Mouse (Mus musculus): ENCODE data around the gene Cbx2. TPM values are rescaled to one million over a fixed set of nuclear protein-coding genes. Genes with fewer than 3 reads are reported as not detected.

Gene Cbx2
- polyA plus RNA-seq, 1 experiment, result 14.8 TPM

DNA sequence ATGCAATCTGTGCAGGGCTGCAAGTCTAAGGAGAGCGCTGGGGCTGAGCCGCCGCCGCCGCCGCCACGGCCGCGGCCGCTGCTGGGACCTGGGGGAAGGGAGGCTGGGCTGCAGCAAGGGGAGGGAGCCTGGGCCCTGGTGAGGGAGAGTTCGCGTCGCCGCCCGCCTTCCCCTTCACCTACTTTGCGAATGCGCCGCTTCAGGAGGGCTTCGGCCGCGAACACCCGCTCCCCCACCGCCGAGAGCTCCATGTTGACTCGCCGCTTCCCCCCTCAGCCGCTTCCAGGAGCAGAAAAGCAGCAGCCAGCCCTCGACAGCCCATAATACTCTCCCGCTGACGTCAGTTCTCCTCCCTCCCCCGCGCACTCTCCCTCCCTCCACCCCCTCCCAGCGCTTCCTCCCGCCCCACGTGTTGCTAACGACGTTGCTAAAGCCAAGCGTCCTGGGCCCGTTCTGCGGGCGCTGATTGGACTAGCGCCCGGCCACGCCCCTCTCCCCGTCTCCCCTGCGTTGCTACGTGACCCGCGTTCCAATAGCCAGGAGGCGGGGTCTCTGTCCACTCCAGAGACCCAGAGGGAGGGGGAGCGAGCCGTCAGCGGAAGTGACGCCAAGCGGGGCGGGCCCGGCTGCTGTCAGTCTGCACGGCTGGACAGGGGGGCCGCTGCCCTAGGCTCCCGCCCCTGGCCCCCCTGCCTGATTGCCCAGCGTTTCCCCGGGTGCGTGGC, 18.0 kb downstream of the Cbx2 start, which contains the start of gene Cbx8:
Gene Cbx8, minus strand, starts transcription at position 370 of the 725 bp plus-strand sequence.
- Histone ChIP-seq H3K79me2 (ENCODE audit: control insufficient read depth, insufficient read depth) (peaks cover 10% of the 10 kb centered on the region), H3ac (ENCODE audit: control insufficient read depth, insufficient read length, low read depth) (peak within 1 kb of the TSS; percentile 87), H3K36me3 (ENCODE audit: control insufficient read depth, insufficient read depth) (peaks cover 8% of the 10 kb centered on the region), H3K4me3 (ENCODE audit: insufficient read depth, poor library complexity, severe bottlenecking) (peak within 1 kb of the TSS; percentile 61), H3K27me3 (ENCODE audit: control insufficient read depth, insufficient read depth, insufficient read length) (peaks cover 17% of the 10 kb centered on the region), H3K79me3 (ENCODE audit: low read depth) (no peaks in the 10 kb centered on the region)
- TF ChIP-seq USF1 (IDR thresholded peaks at IDR 0.05; ENCODE audit: low read depth), result peak; percentile 30
- TF ChIP-seq MYOG (IDR thresholded peaks at IDR 0.05; ENCODE audit: control insufficient read depth, extremely low read depth, insufficient read length), result no peak

- TF ChIP-seq MYOG (IDR thresholded peaks at IDR 0.05; ENCODE audit: control insufficient read depth, extremely low read depth, insufficient read length) (no peak), FOSL1 (IDR thresholded peaks at IDR 0.05; ENCODE audit: insufficient read depth, low read length, poor library complexity, severe bottlenecking) (no peak), MAX (IDR thresholded peaks at IDR 0.05) (no peak), USF1 (IDR thresholded peaks at IDR 0.05; ENCODE audit: low read depth) (no peak), CTCF (IDR thresholded peaks at IDR 0.05; ENCODE audit: control insufficient read depth, insufficient read depth, insufficient read length) (no peak), CEBPB (IDR thresholded peaks at IDR 0.05; ENCODE audit: low read depth) (no peak), MYOD1 (IDR thresholded peaks at IDR 0.05; ENCODE audit: control insufficient read depth, insufficient read length, low read depth) (no peak)
- Histone ChIP-seq H3K79me2 (ENCODE audit: control insufficient read depth, insufficient read depth) (peaks cover 10% of the 10 kb centered on the region), H3K27me3 (ENCODE audit: control insufficient read depth, insufficient read depth, insufficient read length) (peaks cover 18% of the 10 kb centered on the region), H3K4me3 (ENCODE audit: insufficient read depth, poor library complexity, severe bottlenecking) (peak overlapping the region; percentile 36), H3ac (ENCODE audit: control insufficient read depth, insufficient read length, low read depth) (peak overlapping the region; percentile 87), H3K36me3 (ENCODE audit: control insufficient read depth, insufficient read depth) (peaks cover 8% of the 10 kb centered on the region), H3K79me3 (ENCODE audit: low read depth) (no peaks in the 10 kb centered on the region)
Observed at GRCm38 (mm10) chr11:119041325-119041716, 18.6 kb downstream of the Cbx2 start.

DNA sequence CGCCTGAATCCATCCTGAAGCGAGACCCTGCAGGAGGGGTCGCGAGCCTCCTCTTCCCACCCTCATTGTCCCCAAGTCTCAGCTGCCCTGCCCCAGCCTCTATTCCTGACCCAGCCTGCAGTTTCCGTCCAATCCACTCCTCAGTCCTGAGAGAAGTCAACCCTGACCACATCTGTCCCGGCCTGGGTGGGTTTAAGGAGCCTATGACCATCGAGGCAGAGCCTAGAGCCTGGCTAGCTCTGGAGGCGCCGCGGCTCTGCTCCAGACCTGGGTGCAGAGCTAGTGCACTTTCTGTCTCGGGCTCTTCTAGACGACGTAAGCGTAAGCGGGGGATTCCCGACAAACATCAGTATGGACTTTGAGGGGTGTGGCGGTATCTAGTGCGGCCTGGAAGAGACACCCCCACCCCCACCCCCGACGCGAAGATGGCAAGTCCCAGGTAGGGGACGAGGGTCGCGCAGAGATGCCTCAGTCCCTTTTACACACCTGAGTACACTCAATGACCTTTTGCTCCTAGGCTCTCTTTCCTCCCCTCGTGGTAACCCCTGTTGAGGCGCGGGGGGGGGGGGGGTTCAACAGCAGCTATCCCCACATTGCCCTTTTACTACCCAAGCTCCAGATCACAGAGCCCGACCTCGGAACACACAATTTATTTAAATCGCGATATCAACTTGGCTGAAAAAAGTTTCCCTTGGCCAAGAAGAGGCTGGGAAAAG, 19.1 kb downstream of the Cbx2 start:
- Histone ChIP-seq H3K4me3 (ENCODE audit: insufficient read depth, poor library complexity, severe bottlenecking) (peak overlapping the region; percentile 36), H3K79me3 (ENCODE audit: low read depth) (no peaks in the 10 kb centered on the region), H3K36me3 (ENCODE audit: control insufficient read depth, insufficient read depth) (peaks cover 8% of the 10 kb centered on the region), H3ac (ENCODE audit: control insufficient read depth, insufficient read length, low read depth) (peak overlapping the region; percentile 87), H3K27me3 (ENCODE audit: control insufficient read depth, insufficient read depth, insufficient read length) (peaks cover 24% of the 10 kb centered on the region), H3K79me2 (ENCODE audit: control insufficient read depth, insufficient read depth) (peaks cover 10% of the 10 kb centered on the region)
- TF ChIP-seq MAX (IDR thresholded peaks at IDR 0.05), result no peak
- no peak for TF ChIP-seq CEBPB (IDR thresholded peaks at IDR 0.05; ENCODE audit: low read depth)
- TF ChIP-seq FOSL1 (IDR thresholded peaks at IDR 0.05; ENCODE audit: insufficient read depth, low read length, poor library complexity, severe bottlenecking), result no peak

DNA sequence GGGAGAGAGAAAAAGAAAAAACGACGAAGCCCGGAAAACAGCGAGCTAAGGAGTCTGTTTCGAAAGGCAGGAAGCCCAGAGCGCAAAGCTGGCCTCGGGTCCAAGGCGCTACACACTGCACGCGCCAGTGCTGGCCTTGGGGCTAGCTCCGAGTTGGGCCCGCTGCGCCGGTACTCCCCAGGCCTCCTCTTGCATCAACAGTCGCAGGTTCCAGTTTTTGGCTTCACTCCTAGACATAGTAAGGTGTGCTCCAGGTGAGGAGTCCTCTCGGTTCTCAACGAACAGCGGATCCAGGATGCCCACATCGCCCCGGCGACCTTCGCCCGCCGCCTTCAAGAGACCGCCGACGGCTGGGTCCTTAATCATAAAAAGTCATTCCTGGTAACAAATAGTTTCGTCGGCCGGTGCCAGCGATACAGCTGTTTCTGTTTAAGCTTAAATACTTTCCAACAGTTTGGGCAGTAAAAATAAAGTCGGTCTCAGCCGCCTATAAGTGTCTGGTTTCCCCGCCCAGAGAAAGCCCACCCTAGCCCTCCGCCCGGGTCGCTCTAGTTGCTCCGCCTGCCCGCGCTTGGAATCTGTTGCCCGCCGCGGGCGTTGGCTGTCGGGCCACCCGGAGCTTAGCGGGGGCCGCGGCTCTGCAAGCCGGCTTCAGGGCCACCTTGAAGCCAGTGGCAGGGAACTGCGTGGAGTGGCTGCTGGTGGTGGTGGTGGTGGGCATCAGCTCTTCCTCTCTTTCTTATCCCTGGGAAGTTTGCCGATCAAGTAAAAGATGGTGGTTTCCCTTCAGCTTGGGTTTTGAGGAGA, 19.9 kb downstream of the Cbx2 start:
- Histone ChIP-seq H3K79me3 (ENCODE audit: low read depth) (no peaks in the 10 kb centered on the region), H3ac (ENCODE audit: control insufficient read depth, insufficient read length, low read depth) (no peak overlapping the region), H3K27me3 (ENCODE audit: control insufficient read depth, insufficient read depth, insufficient read length) (peaks cover 32% of the 10 kb centered on the region), H3K79me2 (ENCODE audit: control insufficient read depth, insufficient read depth) (peaks cover 10% of the 10 kb centered on the region), H3K4me3 (ENCODE audit: insufficient read depth, poor library complexity, severe bottlenecking) (no peak overlapping the region), H3K36me3 (ENCODE audit: control insufficient read depth, insufficient read depth) (peaks cover 8% of the 10 kb centered on the region)
- TF ChIP-seq USF1 (IDR thresholded peaks at IDR 0.05; ENCODE audit: low read depth), result no peak

DNA sequence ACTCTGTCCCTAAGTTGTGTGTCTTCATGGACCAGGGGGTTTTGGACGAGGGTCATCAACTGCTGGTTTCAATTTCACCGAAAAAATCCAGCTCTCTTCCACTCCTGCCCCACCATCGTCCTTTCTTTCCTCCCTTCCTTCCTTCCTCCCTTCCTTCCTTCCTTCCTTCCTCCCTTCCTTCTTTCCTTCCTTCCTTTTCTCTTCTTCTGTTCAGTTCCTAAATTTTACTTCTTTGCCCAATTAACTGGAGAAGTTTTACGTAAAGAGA, 20.4 kb downstream of the Cbx2 start:
- no peak overlapping the region for H3K4me3 ChIP-seq (ENCODE audit: insufficient read depth, poor library complexity, severe bottlenecking)
- peaks cover 37% of the 10 kb centered on the region for H3K27me3 ChIP-seq (ENCODE audit: control insufficient read depth, insufficient read depth, insufficient read length)

More for the DNA sequence above, 20.4 kb downstream of the Cbx2 start:
- TF ChIP-seq FOSL1 (IDR thresholded peaks at IDR 0.05; ENCODE audit: insufficient read depth, low read length, poor library complexity, severe bottlenecking) (no peak), MYOD1 (IDR thresholded peaks at IDR 0.05; ENCODE audit: control insufficient read depth, insufficient read length, low read depth) (no peak), CEBPB (IDR thresholded peaks at IDR 0.05; ENCODE audit: low read depth) (no peak), USF1 (IDR thresholded peaks at IDR 0.05; ENCODE audit: low read depth) (no peak), CTCF (IDR thresholded peaks at IDR 0.05; ENCODE audit: control insufficient read depth, insufficient read depth, insufficient read length) (no peak), MAX (IDR thresholded peaks at IDR 0.05) (no peak), MYOG (IDR thresholded peaks at IDR 0.05; ENCODE audit: control insufficient read depth, extremely low read depth, insufficient read length) (no peak)
- Histone ChIP-seq H3K36me3 (ENCODE audit: control insufficient read depth, insufficient read depth) (peaks cover 8% of the 10 kb centered on the region), H3ac (ENCODE audit: control insufficient read depth, insufficient read length, low read depth) (no peak overlapping the region), H3K79me3 (ENCODE audit: low read depth) (no peaks in the 10 kb centered on the region), H3K79me2 (ENCODE audit: control insufficient read depth, insufficient read depth) (peaks cover 10% of the 10 kb centered on the region)
